Mouse (Mus musculus): ENCODE measurements at regions not wholly inside any gene's neighbourhood (a gene's known extent, or its start where the extent isn't known, plus 50 kb on each side); places are given as distances from the start of the nearest gene placed in this dataset.
A peak's percentile ranks its signal among the peaks of the same experiment; 100 is the strongest.

- 76% methylated on average over 3 of the region's 3 CpGs for WGBS
These were observed 170.7 kb upstream of the Dkk2 start for GRCm38 (mm10) chr3:131914372-131914771.

GRCm38 (mm10) chr3:131914997-131915396 lies 170.1 kb upstream of the Dkk2 start:
- WGBS = 83% methylated on average over 7 of the region's 7 CpGs

More at GRCm38 (mm10) chr3:131914372-131914771, 170.7 kb upstream of the Dkk2 start:
- H3K4me2 ChIP-seq (replicated peaks; ENCODE audit: low read depth, low read length, severe bottlenecking) = no peak overlapping the region
- DNase-seq (ENCODE audit: low spot score) (no peak), ATAC-seq (ENCODE audit: low FRiP score, low read depth) (no peak)
- H3K4me1 ChIP-seq (ENCODE audit: control insufficient read depth, insufficient read depth, low read length) = peaks cover 1% of the 10 kb centered on the region
- H3K9me3 ChIP-seq (ENCODE audit: control insufficient read depth, low read length) = no peaks in the 10 kb centered on the region
- H3K9ac ChIP-seq (ENCODE audit: low read depth, low read length, severe bottlenecking) = no peak overlapping the region
- no peak for TF ChIP-seq POLR2A (IDR thresholded peaks at IDR 0.05; ENCODE audit: borderline replicate concordance, extremely low read depth, insufficient read depth, insufficient read length)
- no peaks in the 10 kb centered on the region for H3K36me3 ChIP-seq (ENCODE audit: control insufficient read depth, insufficient read depth, low read length)
- no peaks in the 10 kb centered on the region for H3K27me3 ChIP-seq (ENCODE audit: control insufficient read depth, insufficient read depth, low read length)
- H3K4me3 ChIP-seq (replicated peaks; ENCODE audit: low read length) = no peak overlapping the region
- H3K27ac ChIP-seq (replicated peaks; ENCODE audit: low read depth, low read length) = no peak overlapping the region

GRCm38 (mm10) chr3:131917734-131918534 lies 167.2 kb upstream of the Dkk2 start:
- DNase-seq (ENCODE audit: low spot score) (no peak), ATAC-seq (ENCODE audit: low FRiP score, low read depth) (no peak)
- no peak for TF ChIP-seq POLR2A (IDR thresholded peaks at IDR 0.05; ENCODE audit: borderline replicate concordance, extremely low read depth, insufficient read depth, insufficient read length)
- Histone ChIP-seq H3K36me3 (ENCODE audit: control insufficient read depth, insufficient read depth, low read length) (no peaks in the 10 kb centered on the region), H3K4me1 (ENCODE audit: control insufficient read depth, insufficient read depth, low read length) (peaks cover 10% of the 10 kb centered on the region), H3K4me3 (replicated peaks; ENCODE audit: low read length) (no peak overlapping the region), H3K27ac (replicated peaks; ENCODE audit: low read depth, low read length) (no peak overlapping the region), H3K9me3 (ENCODE audit: control insufficient read depth, low read length) (no peaks in the 10 kb centered on the region), H3K9ac (ENCODE audit: low read depth, low read length, severe bottlenecking) (no peak overlapping the region), H3K4me2 (replicated peaks; ENCODE audit: low read depth, low read length, severe bottlenecking) (no peak overlapping the region), H3K27me3 (ENCODE audit: control insufficient read depth, insufficient read depth, low read length) (no peaks in the 10 kb centered on the region)
- WGBS = 80% methylated on average over 13 of the region's 13 CpGs

More at GRCm38 (mm10) chr3:131914997-131915396, 170.1 kb upstream of the Dkk2 start:
- TF ChIP-seq POLR2A (IDR thresholded peaks at IDR 0.05; ENCODE audit: borderline replicate concordance, extremely low read depth, insufficient read depth, insufficient read length) = no peak
- H3K27ac ChIP-seq (replicated peaks; ENCODE audit: low read depth, low read length) = no peak overlapping the region
- H3K9me3 ChIP-seq (ENCODE audit: control insufficient read depth, low read length) = no peaks in the 10 kb centered on the region
- peaks cover 8% of the 10 kb centered on the region for H3K4me1 ChIP-seq (ENCODE audit: control insufficient read depth, insufficient read depth, low read length)
- no peak overlapping the region for H3K4me3 ChIP-seq (replicated peaks; ENCODE audit: low read length)
- no peak overlapping the region for H3K9ac ChIP-seq (ENCODE audit: low read depth, low read length, severe bottlenecking)
- no peak overlapping the region for H3K4me2 ChIP-seq (replicated peaks; ENCODE audit: low read depth, low read length, severe bottlenecking)
- H3K27me3 ChIP-seq (ENCODE audit: control insufficient read depth, insufficient read depth, low read length) = no peaks in the 10 kb centered on the region
- DNase-seq (ENCODE audit: low spot score) (no peak), ATAC-seq (ENCODE audit: low FRiP score, low read depth) (no peak)
- H3K36me3 ChIP-seq (ENCODE audit: control insufficient read depth, insufficient read depth, low read length) = no peaks in the 10 kb centered on the region

- peaks cover 10% of the 10 kb centered on the region for H3K4me1 ChIP-seq (ENCODE audit: control insufficient read depth, insufficient read depth, low read length)
- DNase-seq (ENCODE audit: low spot score) (peak; percentile 23), ATAC-seq (ENCODE audit: low FRiP score, low read depth) (peak; percentile 50)
- no peaks in the 10 kb centered on the region for H3K27me3 ChIP-seq (ENCODE audit: control insufficient read depth, insufficient read depth, low read length)
- no peaks in the 10 kb centered on the region for H3K9me3 ChIP-seq (ENCODE audit: control insufficient read depth, low read length)
- H3K27ac ChIP-seq (replicated peaks; ENCODE audit: low read depth, low read length) = no peak overlapping the region; the same call in 1 of the 2 replicates
- H3K4me3 ChIP-seq (replicated peaks; ENCODE audit: low read length) = no peak overlapping the region; the same call in 1 of the 2 replicates
- WGBS = 30% methylated on average over 12 of the region's 12 CpGs
- peak overlapping the region; percentile 24; the same call in 1 of the 2 replicates for H3K4me2 ChIP-seq (replicated peaks; ENCODE audit: low read depth, low read length, severe bottlenecking)
- H3K36me3 ChIP-seq (ENCODE audit: control insufficient read depth, insufficient read depth, low read length) = no peaks in the 10 kb centered on the region
- no peak for TF ChIP-seq POLR2A (IDR thresholded peaks at IDR 0.05; ENCODE audit: borderline replicate concordance, extremely low read depth, insufficient read depth, insufficient read length)
- H3K9ac ChIP-seq (ENCODE audit: low read depth, low read length, severe bottlenecking) = peak overlapping the region; percentile 40
These were observed 165.6 kb upstream of the Dkk2 start for GRCm38 (mm10) chr3:131919476-131919875.

GRCm38 (mm10) chr3:131921161-131921560 lies 163.9 kb upstream of the Dkk2 start:
- no peak overlapping the region for H3K4me2 ChIP-seq (replicated peaks; ENCODE audit: low read depth, low read length, severe bottlenecking)
- no peaks in the 10 kb centered on the region for H3K9me3 ChIP-seq (ENCODE audit: control insufficient read depth, low read length)
- DNase-seq (ENCODE audit: low spot score) (no peak), ATAC-seq (ENCODE audit: low FRiP score, low read depth) (no peak)
- no peaks in the 10 kb centered on the region for H3K36me3 ChIP-seq (ENCODE audit: control insufficient read depth, insufficient read depth, low read length)
- no peak overlapping the region for H3K27ac ChIP-seq (replicated peaks; ENCODE audit: low read depth, low read length)
- no peak overlapping the region for H3K9ac ChIP-seq (ENCODE audit: low read depth, low read length, severe bottlenecking)
- no peak overlapping the region for H3K4me3 ChIP-seq (replicated peaks; ENCODE audit: low read length)
- no peak for TF ChIP-seq POLR2A (IDR thresholded peaks at IDR 0.05; ENCODE audit: borderline replicate concordance, extremely low read depth, insufficient read depth, insufficient read length)
- WGBS = 85% methylated on average over 6 of the region's 6 CpGs
- no peaks in the 10 kb centered on the region for H3K27me3 ChIP-seq (ENCODE audit: control insufficient read depth, insufficient read depth, low read length)
- peaks cover 10% of the 10 kb centered on the region for H3K4me1 ChIP-seq (ENCODE audit: control insufficient read depth, insufficient read depth, low read length)

All from limb, embryonic 14.5 days (tissue).